Mouse (Mus musculus) embryonic facial prominence, embryonic 10.5 days (tissue): ENCODE measurements around the gene Rufy2. TPM values are rescaled to one million over a fixed set of nuclear protein-coding genes. Genes with fewer than 3 reads are reported as not detected.

Experiments
- DNase-seq: peaks from one replicate; pipeline ENCODE4 v3.0.0-alpha.2; 2017; ENCODE audit warnings: low spot score
- H3K27ac ChIP-seq: fragments of 300-500 bp; sonication (generic); replicated peaks from 2 replicates; pipeline ENCODE4 v1.5.1; 2016; ENCODE audit warnings: mild to moderate bottlenecking
- H3K27me3 ChIP-seq: fragments of 300-500 bp; sonication (generic); replicated peaks from 2 replicates; pipeline ENCODE4 v1.6.1; 2016; ENCODE audit warnings: low read depth, mild to moderate bottlenecking; ENCODE audit not compliant: poor library complexity, severe bottlenecking
- H3K36me3 ChIP-seq: fragments of 300-500 bp; sonication (generic); replicated peaks from 2 replicates; pipeline ENCODE4 v1.6.1; 2016; ENCODE audit warnings: mild to moderate bottlenecking, moderate library complexity
- H3K4me1 ChIP-seq: fragments of 300-500 bp; sonication (generic); 2 replicates; pipeline ENCODE4 v1.6.1; 2016
- H3K4me3 ChIP-seq: fragments of 300-500 bp; sonication (generic); 2 replicates; pipeline ENCODE4 v1.5.1; 2016; ENCODE audit warnings: mild to moderate bottlenecking, moderate library complexity
- H3K9me3 ChIP-seq: fragments of 300-500 bp; sonication (generic); 2 replicates; pipeline ENCODE4 v1.6.1; 2016; ENCODE audit warnings: mild to moderate bottlenecking
- whole genome bisulfite sequencing: fragments of 180-500 bp; shearing (Covaris S2); methylation state at CpG from one replicate; pipeline ENCODE4 v1.1.7; 2016; 5-methylcytosine and 5-hydroxymethylcytosine counted together
- polyA plus RNA-seq: library from polyadenylated mRNA; unstranded; fragments of >200 nt; fragmentation: Nextera tagmentation; extraction: Ambion mirVana; gene quantifications from 2 replicates; pipeline ENCODE4 v1.2.1, GENCODE M21; 2016

Gene Rufy2
- polyA plus RNA-seq, 1 experiment from 2014 or later = 25.4 TPM

- WGBS = 87% methylated on average over 2 of the region's 2 CpGs
- Histone ChIP-seq H3K9me3 (no peaks in the 10 kb centered on the region), H3K27ac (no peak within 1 kb of the TSS), H3K36me3 (no peaks in the 10 kb centered on the region), H3K4me1 (peaks cover 8% of the 10 kb centered on the region), H3K4me3 (no peak within 1 kb of the TSS), H3K27me3 (no peaks in the 10 kb centered on the region)
- no peak for DNase-seq
Observed at GRCm38 (mm10) chr10:63059862-63060261, 79.8 kb downstream of the Rufy2 start, which contains the start of gene Pbld1. Gene Pbld1, plus strand, starts transcription at chr10:63060162.

GRCm38 (mm10) chr10:63060406-63060805 is 80.4 kb downstream of the Rufy2 start:
- Histone ChIP-seq H3K4me1 (peaks cover 8% of the 10 kb centered on the region), H3K36me3 (no peaks in the 10 kb centered on the region), H3K27me3 (no peaks in the 10 kb centered on the region), H3K27ac (no peak overlapping the region), H3K9me3 (no peaks in the 10 kb centered on the region), H3K4me3 (no peak overlapping the region)
- DNase-seq = no peak
- WGBS = 77% methylated on average over 11 of the region's 11 CpGs

- Histone ChIP-seq H3K4me3 (no peak overlapping the region), H3K27me3 (no peaks in the 10 kb centered on the region), H3K9me3 (no peaks in the 10 kb centered on the region), H3K36me3 (no peaks in the 10 kb centered on the region), H3K4me1 (peaks cover 8% of the 10 kb centered on the region), H3K27ac (no peak overlapping the region)
- 76% methylated on average over 12 of the region's 12 CpGs for WGBS
- DNase-seq = no peak
Observed at GRCm38 (mm10) chr10:63061266-63061665, 81.2 kb downstream of the Rufy2 start.

DNA sequence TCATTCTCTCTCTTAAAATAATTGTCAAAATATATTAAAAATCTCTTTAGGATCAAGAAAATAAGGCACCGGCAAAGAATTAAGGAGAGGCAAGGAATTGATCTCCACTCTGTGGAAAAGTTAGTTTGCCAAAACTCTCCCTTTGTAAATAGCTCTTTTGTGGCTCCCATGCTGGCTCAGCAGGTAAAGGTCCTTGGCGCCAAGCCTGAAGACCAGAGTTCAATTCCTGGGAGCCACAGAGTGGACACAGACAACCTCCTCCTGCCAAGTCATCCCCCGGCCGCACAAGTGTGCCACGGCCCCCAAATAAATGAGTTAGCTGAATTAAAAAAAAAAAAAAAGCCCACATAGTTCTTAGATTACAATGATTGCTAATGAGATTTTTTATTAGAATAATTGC is 82.7 kb downstream of the Rufy2 start:
- Histone ChIP-seq H3K27ac (no peak overlapping the region), H3K4me3 (no peak overlapping the region), H3K36me3 (no peaks in the 10 kb centered on the region), H3K27me3 (no peaks in the 10 kb centered on the region), H3K4me1 (0 out of 2 replicates have a peak, but pooled peaks cover 2% of the 10 kb centered on the region), H3K9me3 (no peaks in the 10 kb centered on the region)
- WGBS = 91% methylated on average over 5 of the region's 5 CpGs
- DNase-seq = no peak

GRCm38 (mm10) chr10:63063365-63063764 is 83.3 kb downstream of the Rufy2 start:
- Histone ChIP-seq H3K36me3 (no peaks in the 10 kb centered on the region), H3K9me3 (no peaks in the 10 kb centered on the region), H3K4me1 (0 out of 2 replicates have a peak, but pooled peaks cover 2% of the 10 kb centered on the region), H3K27me3 (no peaks in the 10 kb centered on the region), H3K4me3 (no peak overlapping the region), H3K27ac (no peak overlapping the region)
- WGBS = 77% methylated on average over 7 of the region's 7 CpGs
- DNase-seq = no peak

DNA sequence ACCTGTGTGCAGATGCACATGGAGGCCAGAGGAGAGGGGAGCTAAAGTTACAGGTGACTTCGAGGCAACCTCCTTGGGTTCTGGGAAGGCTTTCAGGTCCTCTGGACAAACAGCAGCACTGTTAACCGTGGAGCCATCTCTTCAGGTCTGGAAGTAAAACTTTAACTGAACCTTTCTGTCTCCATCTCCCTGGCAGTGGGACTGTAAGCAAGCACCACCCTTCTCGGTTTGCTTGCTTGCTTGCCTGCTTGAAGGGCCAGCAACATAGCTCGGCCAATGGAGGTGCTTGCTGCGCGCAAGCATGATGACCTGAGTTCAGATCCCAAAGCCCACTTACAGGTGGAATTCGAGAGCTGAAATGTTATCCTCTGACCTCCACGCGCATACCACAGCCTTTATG is 84.5 kb downstream of the Rufy2 start:
- Histone ChIP-seq H3K4me3 (no peak overlapping the region), H3K27me3 (no peaks in the 10 kb centered on the region), H3K36me3 (no peaks in the 10 kb centered on the region), H3K27ac (no peak overlapping the region), H3K9me3 (no peaks in the 10 kb centered on the region), H3K4me1 (0 out of 2 replicates have a peak, but pooled peaks cover 2% of the 10 kb centered on the region)
- WGBS = 86% methylated on average over 9 of the region's 9 CpGs
- no peak for DNase-seq

GRCm38 (mm10) chr10:63065561-63065960 is 85.5 kb downstream of the Rufy2 start:
- Histone ChIP-seq H3K36me3 (no peaks in the 10 kb centered on the region), H3K4me1 (0 out of 2 replicates have a peak, but pooled peaks cover 2% of the 10 kb centered on the region), H3K9me3 (no peaks in the 10 kb centered on the region), H3K4me3 (no peak overlapping the region), H3K27ac (no peak overlapping the region), H3K27me3 (no peaks in the 10 kb centered on the region)
- 59% methylated on average over 8 of the region's 8 CpGs for WGBS
- no peak for DNase-seq

DNA sequence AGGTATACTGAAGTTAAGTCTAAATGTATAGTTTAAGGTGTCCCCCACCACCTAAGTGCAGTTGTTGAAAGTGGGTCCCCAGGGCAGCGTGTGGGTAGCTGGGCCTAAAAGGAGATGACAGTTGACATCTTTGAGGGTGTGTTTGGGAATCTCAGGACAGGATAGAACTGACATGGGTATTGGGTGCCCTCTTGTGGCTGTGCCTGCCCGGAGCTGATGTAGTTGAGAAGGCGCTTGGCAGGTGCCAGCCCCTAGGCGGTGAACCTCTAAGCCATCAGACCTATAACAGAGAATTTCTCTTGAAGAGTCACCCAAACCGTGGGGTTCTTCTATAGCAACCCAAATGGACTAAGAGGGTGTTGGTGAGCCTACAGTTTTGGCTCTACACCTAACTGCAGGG is 86.0 kb downstream of the Rufy2 start:
- 0 out of 2 replicates have a peak, but pooled peaks cover 2% of the 10 kb centered on the region for H3K4me1 ChIP-seq
- peak; percentile 83 for DNase-seq
- 10% methylated on average over 5 of the region's 5 CpGs for WGBS

More for the DNA sequence above, 86.0 kb downstream of the Rufy2 start:
- Histone ChIP-seq H3K9me3 (no peaks in the 10 kb centered on the region), H3K27me3 (no peaks in the 10 kb centered on the region), H3K36me3 (no peaks in the 10 kb centered on the region), H3K27ac (no peak overlapping the region), H3K4me3 (no peak overlapping the region)

Other genes with a start within 250 kb of the Rufy2 start
- 173 and 174 TPM in 2 replicates for gene Ccar1, start 187.9 kb upstream of the Rufy2 start, polyA plus RNA-seq
- gene Tet1, start 71.2 kb upstream of the Rufy2 start, polyA plus RNA-seq = 28.9 and 34.5 TPM in 2 replicates
- gene Slc25a16, start 59.6 kb upstream of the Rufy2 start, polyA plus RNA-seq = 8.1 and 9.4 TPM in 2 replicates
- 37.1 and 39.1 TPM in 2 replicates for gene Dna2, start 33.2 kb upstream of the Rufy2 start, polyA plus RNA-seq
- gene Hnrnph3, start 44.0 kb downstream of the Rufy2 start, polyA plus RNA-seq = 179 and 180 TPM in 2 replicates
- 0.75 and 1.1 TPM in 2 replicates for gene Pbld2, start 44.1 kb downstream of the Rufy2 start, polyA plus RNA-seq
- 2.0 and 2.3 TPM in 2 replicates for gene Pbld1, start 79.9 kb downstream of the Rufy2 start, polyA plus RNA-seq
- gene Atoh7, start 119.4 kb downstream of the Rufy2 start, polyA plus RNA-seq = 0.26 and 0.29 TPM in 2 replicates
- 0.04 TPM in 1 of 2 replicates, not detected in the other for gene Mypn, start 223.7 kb downstream of the Rufy2 start, polyA plus RNA-seq